Mouse (Mus musculus) cortical plate, adult 2 months (tissue): ENCODE data around the gene Kctd17.

Experiments used
- CTCF ChIP-seq: fragments of 200-500 bp; IDR thresholded peaks from 2 replicates; pipeline ENCODE4 v1.5.1; 2011; ENCODE audit warnings: mild to moderate bottlenecking, control low read depth, low read length; ENCODE audit not compliant: insufficient read depth; ENCODE audit errors: extremely low read depth
- POLR2A ChIP-seq: fragments of 200-500 bp; IDR thresholded peaks from 2 replicates; pipeline ENCODE4 v1.6.1; 2011; ENCODE audit warnings: mild to moderate bottlenecking, low read length, control low read depth; ENCODE audit not compliant: insufficient read depth; ENCODE audit errors: extremely low read depth

- TF ChIP-seq CTCF (no peak), POLR2A (no peak)
These were observed 47.3 kb downstream of the Kctd17 start for GRCm38 (mm10) chr15:78475604-78476031.
